Mouse (Mus musculus) spleen, postnatal 36 days (tissue): Measurements from ENCODE around the gene Rab25.

Experiments used
- DNase-seq, 2 experiments: peaks; one replicate each; pipeline ENCODE4 v3.0.0; 2022; ENCODE audit warnings: low spot score in 2 of 2, mixed read lengths in 1 of 2

Gene Rab25

DNA sequence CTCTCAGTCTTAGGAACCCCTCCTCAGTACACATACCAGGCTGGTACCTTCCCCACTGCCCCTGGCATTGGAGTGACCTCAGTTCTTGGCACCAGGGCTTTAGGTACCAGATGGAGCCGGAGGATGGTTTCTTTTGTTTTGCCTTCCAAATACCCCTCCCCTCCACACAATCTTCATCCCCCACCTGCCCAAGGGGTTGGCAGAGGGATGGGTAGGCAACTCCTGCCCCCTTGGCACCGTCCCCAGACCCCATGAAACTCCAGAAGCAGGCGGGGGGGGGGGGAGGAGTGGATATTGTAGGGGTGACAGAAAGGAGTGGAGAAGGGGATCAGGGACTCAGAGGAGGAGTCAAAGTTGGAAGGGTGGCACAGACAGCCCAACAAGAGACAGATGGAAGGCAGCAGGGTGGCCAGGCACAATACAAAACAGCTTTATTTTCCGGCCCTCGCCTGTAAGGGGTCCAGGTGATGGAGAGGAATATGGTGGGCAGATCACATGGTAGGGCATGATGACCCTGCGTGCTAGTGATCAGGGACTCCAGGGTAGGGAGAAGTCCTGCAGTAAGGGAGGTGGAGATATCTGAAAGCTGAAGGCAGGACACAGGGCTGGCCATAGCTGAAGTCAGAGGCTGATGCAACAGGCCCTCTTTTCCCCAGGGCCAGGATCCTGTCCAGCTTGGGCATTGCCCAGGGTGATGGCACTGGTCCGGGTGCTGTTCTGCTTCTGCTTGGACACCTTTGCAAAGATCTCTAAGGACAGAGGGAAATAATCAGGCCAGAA is 6.3 kb downstream of the Rab25 start:
- no peak for DNase-seq

DNA sequence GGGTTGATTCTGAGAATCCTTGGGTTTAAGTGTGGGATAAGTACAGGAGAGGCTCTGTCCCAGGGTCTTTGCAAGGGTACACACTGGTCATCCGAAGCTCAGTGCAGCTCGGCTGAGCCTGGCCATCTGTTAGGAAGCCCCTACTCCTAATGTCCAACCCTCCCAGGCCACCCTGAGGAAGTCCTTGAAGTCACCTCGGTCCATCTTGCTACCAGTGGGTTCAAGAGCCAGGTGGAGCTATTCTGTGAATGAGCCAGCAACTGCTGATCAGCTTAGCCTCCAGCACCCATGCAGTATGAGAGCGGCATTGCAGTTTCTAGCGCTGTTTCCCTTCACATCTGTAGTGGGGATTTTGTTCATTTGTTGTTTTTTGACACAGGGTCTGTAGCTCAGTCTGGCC is 8.0 kb downstream of the Rab25 start:
- DNase-seq: no peak

DNA sequence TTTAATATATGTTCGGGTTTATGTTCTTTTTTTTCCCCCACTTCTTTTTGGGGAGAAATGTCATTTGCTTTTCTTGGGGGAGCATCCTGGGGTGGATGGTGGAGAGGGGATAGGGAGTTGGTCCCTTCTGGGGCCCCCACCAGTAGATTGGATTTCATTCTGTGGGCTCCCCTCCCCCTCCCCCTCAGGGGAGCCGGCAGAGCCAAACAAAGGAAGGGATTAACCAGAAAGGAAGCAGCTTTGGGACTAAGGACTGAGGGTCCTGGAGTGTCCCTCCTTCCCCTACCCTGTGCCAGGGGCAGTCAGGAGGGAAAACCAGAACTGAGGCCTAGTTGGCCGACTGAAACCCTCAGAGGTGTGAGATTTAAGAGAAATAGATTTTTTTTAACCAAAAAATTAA is 8.7 kb downstream of the Rab25 start:
- DNase-seq: no peak

DNA sequence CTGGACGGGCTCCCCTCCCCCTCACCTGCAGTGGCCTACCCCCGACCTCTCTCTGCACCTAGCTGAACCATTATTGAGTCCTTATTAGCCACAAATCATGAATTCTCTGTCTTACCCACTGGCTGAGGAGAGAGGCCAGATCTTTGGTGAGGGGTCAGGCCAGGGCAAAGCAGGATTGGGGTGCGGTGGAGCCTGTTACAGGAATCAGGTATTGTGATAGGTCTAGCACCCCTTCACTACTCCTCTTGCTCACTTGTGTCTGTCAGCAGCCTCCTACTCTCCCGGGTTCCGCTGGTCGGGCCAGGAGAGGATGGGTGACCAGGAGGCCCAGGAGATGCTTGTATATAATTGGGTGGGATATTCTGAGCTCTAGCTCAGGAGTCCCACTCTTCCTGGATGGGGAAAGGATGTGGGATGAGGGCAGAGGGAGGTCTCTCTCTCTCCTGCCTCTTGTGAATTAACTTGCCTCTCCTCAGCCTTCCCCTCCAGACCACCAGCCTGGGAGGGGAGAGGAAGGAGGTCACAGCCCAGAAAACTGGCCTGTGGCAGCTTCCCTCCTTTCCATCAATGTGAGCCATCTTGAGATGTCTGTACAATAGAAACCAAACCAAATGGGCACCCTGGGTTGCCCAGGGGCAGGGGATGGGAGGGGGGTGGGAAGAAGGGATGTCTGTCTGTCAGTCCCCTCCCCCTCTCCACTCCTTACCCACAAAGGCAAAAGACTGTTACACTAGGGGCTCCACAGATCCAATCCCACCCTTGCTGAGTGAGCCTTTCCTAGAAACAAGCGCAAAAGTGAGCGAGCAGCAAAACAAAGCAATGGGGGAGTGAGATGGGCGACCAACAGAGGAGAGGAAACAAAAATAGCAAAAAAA is 9.6 kb downstream of the Rab25 start:
- no peak for DNase-seq

DNA sequence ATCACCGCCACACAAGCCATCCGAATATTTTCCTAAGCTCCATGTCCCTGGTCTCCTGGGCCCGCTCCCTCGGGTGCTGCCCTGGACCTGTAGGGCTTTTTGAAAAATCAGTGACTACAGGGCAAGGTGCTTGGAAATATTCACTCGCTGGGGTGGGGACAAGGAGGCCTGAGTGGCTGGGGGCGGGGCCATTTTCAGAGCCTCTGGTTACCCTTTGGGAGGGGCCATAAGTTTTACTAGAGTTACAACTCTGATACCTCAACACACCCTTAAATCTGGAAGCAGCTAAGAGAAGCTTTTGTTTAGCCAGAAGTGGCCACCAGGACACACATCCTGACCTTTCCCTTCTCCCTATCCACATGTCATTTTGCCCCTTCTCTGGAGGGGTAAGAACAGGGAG is 11.0 kb downstream of the Rab25 start:
- no peak for DNase-seq

DNA sequence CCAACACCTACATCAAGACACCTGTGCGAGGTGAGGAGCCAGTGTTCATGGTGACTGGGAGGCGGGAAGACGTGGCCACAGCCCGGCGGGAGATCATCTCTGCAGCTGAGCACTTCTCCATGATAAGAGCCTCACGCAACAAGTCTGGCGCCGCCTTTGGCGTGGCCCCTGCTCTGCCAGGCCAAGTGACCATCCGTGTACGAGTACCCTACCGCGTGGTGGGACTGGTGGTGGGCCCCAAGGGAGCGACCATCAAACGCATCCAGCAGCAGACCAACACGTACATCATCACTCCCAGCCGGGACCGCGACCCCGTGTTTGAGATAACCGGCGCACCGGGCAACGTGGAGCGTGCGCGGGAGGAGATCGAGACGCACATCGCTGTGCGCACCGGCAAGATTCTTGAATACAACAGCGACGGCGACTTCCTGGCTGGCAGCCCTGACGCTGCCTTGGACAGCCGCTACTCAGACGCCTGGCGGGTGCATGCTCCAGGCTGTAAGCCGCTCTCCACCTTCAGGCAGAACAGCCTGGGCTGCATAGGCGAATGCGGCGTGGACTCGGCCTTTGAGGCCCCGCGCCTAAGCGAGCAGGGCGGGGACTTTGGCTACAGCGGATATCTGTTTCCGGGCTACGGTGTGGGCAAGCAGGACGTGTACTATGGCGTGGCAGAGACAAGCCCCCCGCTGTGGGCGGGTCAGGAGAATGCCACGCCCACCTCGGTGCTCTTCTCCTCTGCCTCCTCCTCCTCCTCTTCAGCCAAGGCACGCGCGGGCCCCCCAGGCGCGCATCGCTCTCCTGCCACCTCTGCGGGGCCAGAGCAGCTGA is 11.8 kb downstream of the Rab25 start:
- peak; percentile 45 to 48 for DNase-seq

DNA sequence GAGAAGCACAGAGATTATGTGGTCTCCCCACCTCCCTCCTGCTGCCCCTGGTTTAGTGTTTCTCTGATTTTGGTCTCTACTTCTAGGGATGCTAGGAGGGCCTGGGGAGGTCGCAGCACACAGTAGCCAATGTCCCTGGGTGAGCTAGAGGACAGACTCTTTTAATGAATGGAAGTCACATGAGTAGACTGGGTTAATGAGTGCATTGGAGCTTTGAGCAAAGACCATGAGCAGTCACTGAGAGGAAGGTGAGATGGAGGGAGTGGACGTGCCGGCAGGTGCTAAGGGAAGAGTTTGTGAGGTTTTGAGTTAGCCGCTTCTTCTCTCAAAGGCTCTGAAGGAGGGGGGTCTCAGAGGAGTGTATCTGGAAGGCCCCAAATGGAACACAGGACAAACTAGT is 12.6 kb downstream of the Rab25 start:
- DNase-seq: no peak

DNA sequence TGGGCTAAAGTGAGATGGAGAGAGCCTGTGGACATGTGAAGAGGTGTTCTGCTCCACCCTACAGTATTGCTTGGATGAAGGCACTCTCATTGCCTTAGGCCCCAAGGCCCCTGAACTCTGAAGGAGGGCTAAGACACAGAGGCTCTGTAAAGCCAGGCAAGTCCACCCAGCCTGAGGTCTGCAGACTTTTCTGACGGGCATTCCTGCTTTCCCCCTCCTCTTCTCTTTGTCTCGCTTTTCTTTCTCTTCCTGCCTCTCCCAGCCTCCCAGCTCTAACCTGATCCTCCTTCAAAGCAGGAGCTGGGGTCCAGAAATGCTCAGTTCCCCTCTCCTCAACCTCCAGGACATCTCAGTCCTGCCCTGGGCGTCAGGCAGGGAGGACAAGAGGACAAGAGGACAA is 13.1 kb downstream of the Rab25 start:
- DNase-seq: no peak

DNA sequence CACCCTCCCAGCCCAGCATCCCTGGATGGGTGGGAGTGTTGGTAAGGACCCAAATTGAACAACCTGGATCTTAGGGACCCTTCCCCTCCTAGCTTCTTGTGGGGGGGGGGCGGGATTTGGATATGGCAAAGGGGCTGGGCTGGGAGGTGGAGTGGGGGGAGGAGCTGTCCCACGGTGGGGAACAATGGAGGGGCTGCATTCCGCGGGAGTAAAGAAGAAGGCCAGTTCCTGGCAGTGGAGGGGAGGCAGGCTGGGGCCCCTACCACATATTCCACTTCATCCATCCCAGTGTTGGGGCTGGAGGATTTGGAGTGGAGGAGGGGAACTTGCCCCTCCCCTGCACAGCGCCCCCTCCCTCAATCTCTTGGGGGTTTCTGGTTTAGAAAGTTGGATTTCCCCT is 14.4 kb downstream of the Rab25 start:
- no peak for DNase-seq

DNA sequence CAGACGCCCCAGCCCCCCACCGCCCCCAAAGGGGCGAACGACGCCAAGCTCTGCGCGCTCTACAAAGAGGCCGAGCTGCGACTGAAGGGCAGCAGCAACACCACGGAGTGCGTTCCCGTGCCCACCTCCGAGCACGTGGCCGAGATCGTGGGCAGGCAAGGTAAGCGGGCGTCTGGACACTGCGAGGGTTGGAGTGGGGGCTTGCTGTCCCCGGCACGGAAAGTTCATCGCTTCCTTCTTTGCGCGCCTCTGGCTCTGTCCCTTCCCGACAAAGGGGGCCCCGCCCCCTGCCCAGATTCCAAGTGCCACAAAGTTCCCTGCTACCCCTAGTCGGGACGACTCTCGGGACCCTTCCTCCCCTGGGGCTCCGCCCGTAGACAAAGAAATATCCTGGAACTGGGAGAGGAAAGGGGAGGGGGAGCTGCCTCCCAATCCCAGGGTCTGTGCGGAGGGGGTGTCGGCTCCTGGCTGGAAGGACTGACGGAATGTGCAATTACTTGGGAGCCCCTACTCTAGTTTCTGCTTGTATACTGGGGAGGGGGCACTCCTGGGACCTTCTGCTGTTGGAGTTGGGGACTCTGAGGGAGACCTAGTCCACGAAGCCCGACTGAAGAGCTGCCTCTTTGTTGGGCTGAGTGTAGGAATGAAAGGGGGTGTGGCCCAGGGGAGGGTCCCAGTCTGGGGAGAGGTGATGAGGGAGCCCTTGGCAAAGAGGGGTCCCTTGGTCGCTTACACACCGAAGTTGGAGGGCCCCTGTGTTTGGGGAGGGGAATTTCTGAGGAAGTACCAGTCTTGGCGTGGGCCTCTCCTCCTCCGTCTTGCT is 15.2 kb downstream of the Rab25 start:
- no peak for DNase-seq

DNA sequence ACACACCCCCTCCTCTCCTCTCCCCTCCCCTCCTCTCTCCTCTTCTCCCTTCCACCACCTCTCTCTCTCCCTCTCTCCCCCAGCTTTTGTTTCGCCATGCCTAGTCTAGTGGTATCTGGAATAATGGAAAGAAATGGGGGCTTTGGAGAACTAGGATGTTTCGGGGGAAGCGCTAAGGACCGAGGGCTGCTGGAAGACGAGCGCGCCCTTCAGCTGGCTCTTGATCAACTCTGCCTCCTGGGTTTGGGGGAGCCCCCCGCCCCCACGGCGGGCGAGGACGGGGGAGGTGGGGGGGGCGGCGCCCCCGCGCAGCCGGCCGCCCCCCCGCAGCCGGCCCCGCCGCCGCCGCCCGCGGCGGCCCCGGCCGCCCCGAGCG is 15.8 kb downstream of the Rab25 start, which contains the start of gene Mex3a:
TSS of gene Mex3a (plus strand) at position 97 of the 376 bp plus-strand sequence.
- no peak for DNase-seq

DNA sequence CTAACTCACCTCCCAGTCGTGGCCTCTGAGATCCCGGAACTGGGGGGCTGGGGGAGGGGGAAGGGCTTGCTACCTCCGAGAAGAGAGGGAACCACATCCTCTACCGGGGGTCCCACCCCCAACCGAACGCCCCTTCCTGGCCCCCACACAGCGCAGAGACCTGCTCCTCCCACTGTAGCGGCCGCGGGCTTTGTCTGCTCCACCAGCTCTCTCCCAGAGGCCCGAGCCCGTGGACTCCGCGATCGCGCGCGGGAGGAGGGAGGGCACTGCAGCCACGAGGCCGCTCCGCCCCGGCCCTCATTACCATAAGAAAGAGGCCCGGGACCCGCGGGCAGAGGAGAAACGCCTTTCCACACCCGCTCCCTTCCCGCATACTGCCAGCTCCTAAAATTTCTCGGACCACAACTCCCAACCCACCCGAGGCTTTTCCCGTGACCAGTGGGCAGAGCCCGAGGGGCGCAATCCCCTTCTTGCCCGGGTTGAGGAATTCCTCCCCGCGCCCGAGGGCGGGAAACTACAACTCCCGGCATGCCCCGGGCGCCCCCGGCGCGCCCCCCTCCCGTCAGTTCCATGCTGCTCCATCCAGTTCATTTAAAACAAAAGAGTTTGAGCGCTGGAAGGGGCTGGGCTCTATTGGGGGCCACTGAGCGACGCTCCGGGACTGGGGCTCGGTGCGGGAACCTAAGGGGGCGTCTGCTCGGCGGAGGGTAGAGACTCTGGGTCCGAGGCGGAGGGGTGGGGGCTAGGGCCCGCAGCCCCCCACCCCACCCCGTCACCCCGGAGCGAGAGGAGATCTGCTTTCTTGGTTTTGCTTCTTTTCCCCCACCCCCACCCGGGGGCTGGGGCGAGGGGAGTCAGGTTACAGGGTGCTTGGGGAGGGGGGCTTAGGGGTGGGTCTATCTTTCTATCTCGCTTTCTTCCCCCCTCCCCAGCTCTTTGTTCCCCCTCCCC is 16.5 kb downstream of the Rab25 start:
- peak; percentile 78 to 82 for DNase-seq

DNA sequence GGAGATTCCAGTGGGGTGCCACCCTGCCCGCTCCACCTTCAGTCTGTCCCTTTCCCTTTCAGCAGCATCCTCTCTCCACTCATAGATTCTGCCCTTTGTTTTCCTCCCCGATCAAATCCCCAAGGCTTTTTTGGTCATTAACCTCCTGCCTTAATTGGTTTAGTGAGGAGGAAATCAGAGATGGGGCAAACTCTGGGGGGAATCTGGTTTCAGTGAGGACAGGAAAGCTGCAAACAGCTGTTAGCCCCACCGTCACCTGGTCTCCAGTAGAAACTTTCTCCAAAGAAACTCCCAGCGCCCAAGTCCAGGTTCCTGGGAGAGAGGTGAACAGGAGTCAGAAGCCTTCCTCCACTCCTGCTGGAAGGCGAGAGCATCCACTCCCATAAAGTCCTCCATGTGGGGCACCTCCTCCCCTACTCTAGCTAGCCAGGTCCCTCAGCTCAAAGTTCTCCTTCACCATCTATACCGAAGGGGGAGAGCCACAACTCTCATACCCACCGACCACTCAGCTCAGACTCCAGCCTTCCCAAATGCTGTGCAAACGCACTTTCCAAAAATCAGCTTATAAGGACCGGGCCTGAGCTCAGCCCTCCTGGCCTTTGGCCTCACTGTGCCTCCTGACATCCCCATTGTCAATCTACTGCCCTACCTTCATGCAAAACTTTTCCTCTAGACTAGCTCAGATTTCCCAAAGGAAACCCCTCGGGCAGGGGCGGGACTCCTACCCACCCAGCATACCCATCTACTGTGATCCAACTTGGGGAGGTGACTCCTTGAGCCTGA is 17.8 kb downstream of the Rab25 start:
- no peak for DNase-seq

DNA sequence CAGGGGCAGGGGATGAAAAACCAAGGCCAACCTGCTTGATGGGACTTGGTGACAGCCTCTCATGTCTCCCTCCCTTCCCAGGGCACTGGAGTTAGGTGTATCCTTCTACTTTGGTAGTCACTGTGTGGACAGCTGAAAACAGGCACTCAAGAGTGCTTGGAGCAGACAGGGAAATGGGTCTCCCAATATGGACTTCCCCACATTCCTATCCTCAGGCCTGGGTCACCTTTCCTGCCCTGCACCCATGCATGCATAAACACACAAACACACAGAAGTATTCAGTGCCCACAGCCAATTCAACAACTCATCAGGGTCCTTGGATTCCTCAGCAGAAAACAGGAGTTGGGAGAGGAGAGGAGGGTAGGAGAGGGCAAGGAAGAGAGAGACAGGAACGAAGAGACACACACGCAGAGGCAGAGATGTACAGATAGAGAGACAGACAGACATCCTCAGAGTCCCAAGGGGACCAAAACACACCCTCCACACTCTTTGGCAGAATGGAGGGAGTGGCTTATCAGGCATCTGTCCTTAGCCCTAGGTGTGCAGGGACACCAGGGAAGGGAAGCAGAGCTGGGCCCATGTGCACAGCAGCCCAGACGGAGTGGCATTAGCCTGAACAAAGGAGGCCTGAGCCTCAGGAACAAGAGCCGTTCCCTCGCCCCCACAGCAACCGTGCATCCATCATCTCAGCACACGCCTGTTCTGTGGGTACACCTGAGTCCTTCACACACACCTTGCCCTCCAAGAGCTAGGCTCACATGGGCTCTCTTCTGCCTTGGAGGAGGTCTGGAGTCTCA is 18.7 kb downstream of the Rab25 start:
- no peak for DNase-seq

DNA sequence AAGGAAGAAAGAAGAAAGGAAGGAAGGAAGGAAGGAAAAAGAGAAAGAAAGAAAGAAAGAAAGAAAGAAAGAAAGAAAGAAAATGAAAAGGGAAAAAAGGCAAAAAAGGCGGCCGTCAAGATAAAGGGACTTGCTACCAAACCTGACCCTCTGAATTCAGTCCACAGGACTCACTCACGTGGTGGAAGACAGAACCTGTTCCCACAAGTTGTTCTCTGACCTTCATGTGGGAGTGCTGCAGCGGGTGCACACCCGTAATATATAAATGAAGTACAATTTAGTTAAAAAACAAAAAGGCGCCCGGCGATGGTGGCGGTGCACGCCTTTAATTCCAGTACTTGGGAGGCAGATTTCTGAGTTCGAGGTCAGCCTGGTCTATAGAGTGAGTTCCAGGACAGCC is 19.5 kb downstream of the Rab25 start:
- DNase-seq: no peak

DNA sequence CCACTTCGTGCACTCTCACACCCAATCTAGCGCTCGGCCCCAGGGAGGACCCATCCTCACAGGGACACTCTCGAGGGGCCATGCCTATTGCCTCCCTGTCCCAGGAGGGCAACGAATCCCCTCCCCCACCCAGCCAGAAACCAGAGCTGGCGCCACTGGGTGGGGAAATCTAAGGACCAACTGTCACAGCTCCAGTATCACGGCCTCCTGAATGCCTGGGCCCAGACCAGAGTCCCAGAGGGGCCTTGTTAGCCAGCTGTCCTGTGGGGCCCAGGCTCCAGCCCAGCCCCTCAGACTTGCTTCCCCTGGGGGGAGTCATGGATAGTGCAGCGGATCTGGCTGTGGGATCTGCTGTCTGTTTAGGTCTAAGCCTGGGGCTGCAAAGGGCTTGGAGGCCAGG is 20.5 kb downstream of the Rab25 start:
- no peak for DNase-seq

DNA sequence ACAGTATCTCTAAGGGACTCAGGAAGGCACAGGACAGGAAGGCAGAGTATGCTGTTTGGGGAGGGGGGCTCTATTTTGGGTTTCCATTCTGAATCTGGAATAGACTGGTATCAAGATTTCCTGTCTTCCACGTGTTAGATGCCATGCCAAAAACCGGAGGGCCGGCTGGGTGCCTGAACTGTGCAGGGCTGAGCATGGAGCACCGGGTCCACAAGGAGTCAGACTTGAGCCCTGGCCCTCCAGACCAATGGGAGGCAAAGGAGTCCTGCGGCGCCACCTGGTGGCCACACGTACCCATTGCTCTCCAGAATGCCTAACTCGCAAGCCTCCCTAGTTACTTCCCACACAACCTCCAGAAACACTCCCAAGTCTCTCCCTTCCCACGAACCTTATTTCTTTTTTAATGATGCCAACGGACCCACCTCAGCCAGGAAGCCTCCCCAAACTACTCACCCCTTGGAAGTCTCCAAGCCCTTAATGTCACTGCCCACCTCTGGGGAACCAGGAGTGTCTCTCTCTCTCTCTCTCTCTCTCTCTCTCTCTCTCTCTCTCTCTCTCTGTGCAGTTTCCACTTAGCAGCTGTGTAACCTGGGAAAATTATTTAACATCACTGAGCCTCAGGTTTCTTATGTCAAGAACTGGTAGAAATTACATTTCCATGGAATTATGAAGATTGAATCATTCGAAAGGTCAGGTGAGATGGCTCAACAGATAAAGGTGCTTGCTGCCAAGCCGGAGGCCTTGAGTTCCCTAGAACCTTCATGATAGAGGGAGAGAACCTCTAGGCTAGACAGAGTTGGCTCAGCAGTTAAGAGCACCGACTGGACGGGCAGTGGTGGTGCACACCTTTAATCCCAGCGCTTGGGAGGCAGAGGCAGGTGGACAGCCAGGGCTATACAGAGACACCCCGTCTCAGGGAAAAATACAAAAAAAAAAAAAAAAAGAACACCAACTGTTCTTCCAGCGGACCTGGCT is 21.7 kb downstream of the Rab25 start:
- DNase-seq: peak; percentile 75 to 80
